Mouse (Mus musculus): ENCODE results near the gene Zfp618.

DNA sequence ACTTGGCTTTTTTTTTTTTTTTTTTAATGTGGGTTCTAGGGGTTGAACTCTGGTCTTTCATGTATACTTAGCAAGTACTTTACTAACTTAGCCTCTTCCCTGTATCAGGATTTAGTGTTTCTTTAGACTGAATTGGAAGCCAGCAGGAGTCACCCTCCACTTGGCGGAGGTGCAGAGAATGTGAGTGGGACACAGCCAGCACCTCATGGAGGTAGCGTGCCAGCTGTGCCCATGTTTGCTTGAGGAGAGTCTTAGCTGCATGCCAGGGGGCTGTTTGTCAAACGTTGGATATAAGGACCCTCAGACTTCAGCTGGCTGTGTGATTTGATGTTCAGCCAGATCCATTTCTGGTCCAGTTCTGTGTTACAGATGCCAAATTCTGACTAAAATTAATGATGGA lies 7.7 kb downstream of the Zfp618 start:
- TF ChIP-seq CTCF (conservative IDR thresholded peaks at IDR 0.05; ENCODE audit: low read length): no peak
- TF ChIP-seq NANOG (IDR thresholded peaks at IDR 0.05; ENCODE audit: borderline replicate concordance, low read length): no peak
